Mouse (Mus musculus): ENCODE results near the gene Haao. TPM values are rescaled to one million over a fixed set of nuclear protein-coding genes. Genes with fewer than 3 reads are reported as not detected.

Gene Haao
- polyA plus RNA-seq, 1 experiment: 96.3 TPM

DNA sequence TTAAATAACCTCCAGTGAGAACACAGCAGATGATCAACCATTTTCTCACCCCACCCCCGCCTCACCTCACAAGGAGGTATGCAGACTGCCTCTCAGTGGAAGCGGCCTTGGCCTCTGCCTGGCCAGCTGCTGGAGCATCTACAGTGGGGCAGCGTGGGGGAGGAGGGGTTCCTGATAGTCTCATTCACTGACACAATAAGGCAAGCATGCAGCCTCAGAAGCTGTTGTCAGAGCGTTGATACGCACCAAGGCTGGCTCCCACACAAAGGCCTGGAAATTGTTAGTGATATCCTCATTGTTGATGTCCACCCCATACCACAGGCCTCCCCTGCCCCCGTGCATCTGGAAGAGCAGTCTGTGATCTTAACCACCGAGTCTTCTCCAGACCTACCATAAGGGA lies 4.0 kb downstream of the Haao start:
- Histone ChIP-seq H3K27ac (ENCODE audit: control insufficient read depth, insufficient read depth, low read depth, low read length, poor library complexity) (no peak overlapping the region), H3K4me1 (ENCODE audit: control insufficient read depth, insufficient read depth, low read length) (peaks cover 4% of the 10 kb centered on the region; the same call in 1 of the 2 replicates), H3K4me3 (replicated peaks; ENCODE audit: control insufficient read depth, low read depth, low read length) (no peak overlapping the region)
- WGBS: 88% methylated on average over 7 of the region's 7 CpGs
- no peak for TF ChIP-seq POLR2A (IDR thresholded peaks at IDR 0.05; ENCODE audit: borderline replicate concordance, control insufficient read depth, low read depth, low read length)
- no peak for TF ChIP-seq CTCF (IDR thresholded peaks at IDR 0.05; ENCODE audit: control insufficient read depth, insufficient read depth, low read length)

DNA sequence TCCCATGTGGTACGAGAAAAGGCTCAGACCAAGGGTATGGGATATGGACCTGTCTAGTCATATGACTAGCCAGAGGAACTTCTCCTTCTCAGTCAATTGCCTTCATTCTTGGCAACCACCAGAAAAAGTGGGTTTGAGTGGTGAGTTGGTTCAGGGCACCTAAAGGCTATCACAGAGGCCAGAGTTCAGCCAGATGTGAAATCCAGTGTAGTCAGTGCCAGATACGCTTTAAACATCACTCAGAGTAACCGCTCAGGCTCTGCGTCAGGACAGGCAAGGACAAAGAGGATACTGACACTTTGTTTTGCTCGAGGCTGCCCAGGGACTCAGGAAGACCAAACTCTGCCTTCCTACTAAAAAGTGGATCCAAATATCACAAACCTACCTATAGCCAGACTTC lies 6.8 kb downstream of the Haao start:
- 88% methylated on average over 5 of the region's 5 CpGs for WGBS

DNA sequence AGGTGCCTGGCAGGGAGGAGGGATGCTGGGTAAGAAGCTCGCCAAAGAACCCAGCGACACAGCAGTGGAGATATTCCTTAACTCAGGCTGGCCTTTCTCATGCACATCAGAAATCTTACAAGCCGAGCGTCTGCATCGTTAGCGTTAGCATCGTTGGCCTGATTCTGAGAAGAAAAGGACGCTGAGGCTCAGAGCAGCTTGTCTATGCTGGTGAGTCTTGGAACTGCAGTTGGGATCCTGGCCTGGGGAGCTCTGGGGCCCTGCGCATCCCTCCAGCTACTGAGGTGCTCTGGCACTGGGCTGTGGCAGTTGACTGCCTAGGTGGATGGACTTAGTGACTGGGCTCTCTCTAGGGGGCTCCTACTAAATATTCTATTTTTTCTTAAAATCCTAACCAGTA lies 8.6 kb downstream of the Haao start:
- no peak overlapping the region for H3K4me3 ChIP-seq (replicated peaks; ENCODE audit: control insufficient read depth, low read depth, low read length)
- TF ChIP-seq POLR2A (IDR thresholded peaks at IDR 0.05; ENCODE audit: borderline replicate concordance, control insufficient read depth, low read depth, low read length) (no peak), CTCF (IDR thresholded peaks at IDR 0.05; ENCODE audit: control insufficient read depth, insufficient read depth, low read length) (no peak)
- H3K27ac ChIP-seq (ENCODE audit: control insufficient read depth, insufficient read depth, low read depth, low read length, poor library complexity): no peak overlapping the region
- no peaks in the 10 kb centered on the region for H3K4me1 ChIP-seq (ENCODE audit: control insufficient read depth, insufficient read depth, low read length)
- 80% methylated on average over 9 of the region's 9 CpGs for WGBS

More for the DNA sequence above, 6.8 kb downstream of the Haao start:
- no peak overlapping the region for H3K4me3 ChIP-seq (replicated peaks; ENCODE audit: control insufficient read depth, low read depth, low read length)
- H3K27ac ChIP-seq (ENCODE audit: control insufficient read depth, insufficient read depth, low read depth, low read length, poor library complexity): no peak overlapping the region
- no peak for TF ChIP-seq CTCF (IDR thresholded peaks at IDR 0.05; ENCODE audit: control insufficient read depth, insufficient read depth, low read length)
- TF ChIP-seq POLR2A (IDR thresholded peaks at IDR 0.05; ENCODE audit: borderline replicate concordance, control insufficient read depth, low read depth, low read length): no peak
- peaks cover 4% of the 10 kb centered on the region; the same call in 1 of the 2 replicates for H3K4me1 ChIP-seq (ENCODE audit: control insufficient read depth, insufficient read depth, low read length)

DNA sequence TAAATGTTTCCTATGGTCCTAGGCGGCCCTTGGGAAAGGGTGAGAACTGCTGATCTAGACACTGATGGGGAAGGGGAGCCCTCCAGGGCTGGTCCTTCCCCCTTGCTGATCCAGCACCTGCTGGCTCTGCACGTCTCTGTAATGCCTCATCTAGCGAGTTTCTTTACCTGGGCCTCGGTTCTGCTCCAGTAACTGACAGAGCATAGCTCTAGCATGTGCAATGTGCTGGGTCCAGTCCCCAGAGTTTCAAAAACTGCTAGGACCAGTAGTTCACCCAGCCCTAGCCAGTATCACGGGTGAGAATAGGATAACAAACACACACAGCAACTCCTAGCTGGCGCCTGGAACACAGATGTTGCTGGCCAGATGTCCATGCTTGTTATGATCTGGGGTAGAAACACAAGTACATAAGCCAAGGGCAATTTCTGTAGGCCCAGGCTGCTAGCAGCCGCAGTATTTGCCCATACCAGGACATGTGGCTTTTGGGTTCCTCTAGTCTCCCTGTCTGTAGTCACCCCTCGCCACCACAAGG lies 10.0 kb downstream of the Haao start:
- H3K4me3 ChIP-seq (replicated peaks; ENCODE audit: control insufficient read depth, low read depth, low read length): no peak overlapping the region
- WGBS: 78% methylated on average over 8 of the region's 8 CpGs
- no peaks in the 10 kb centered on the region; the same call in 1 of the 2 replicates for H3K4me1 ChIP-seq (ENCODE audit: control insufficient read depth, insufficient read depth, low read length)
- no peak overlapping the region for H3K27ac ChIP-seq (ENCODE audit: control insufficient read depth, insufficient read depth, low read depth, low read length, poor library complexity)
- TF ChIP-seq POLR2A (IDR thresholded peaks at IDR 0.05; ENCODE audit: borderline replicate concordance, control insufficient read depth, low read depth, low read length): no peak
- TF ChIP-seq CTCF (IDR thresholded peaks at IDR 0.05; ENCODE audit: control insufficient read depth, insufficient read depth, low read length): no peak

DNA sequence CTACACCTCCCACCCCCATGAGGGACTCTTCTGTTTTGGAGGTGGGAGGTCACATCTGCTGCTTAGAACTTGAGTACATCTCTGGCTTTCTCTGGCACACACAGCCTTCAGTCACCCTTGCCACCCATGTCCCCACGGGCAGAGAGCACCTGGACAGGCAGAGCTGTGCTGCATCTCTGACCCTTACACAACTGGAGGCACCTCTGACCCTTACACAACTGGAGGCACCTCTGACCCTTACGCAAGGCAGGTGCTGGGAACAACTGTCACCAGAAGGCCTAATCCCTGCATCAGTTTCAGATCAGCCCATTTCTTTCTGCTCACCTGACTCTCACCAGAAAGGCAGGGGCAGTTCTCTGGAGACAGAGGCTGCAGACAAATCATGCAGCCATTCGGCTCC lies 11.7 kb downstream of the Haao start:
- peaks cover 3% of the 10 kb centered on the region for H3K4me1 ChIP-seq (ENCODE audit: control insufficient read depth, insufficient read depth, low read length)
- WGBS: 71% methylated on average over 3 of the region's 3 CpGs
- TF ChIP-seq POLR2A (IDR thresholded peaks at IDR 0.05; ENCODE audit: borderline replicate concordance, control insufficient read depth, low read depth, low read length): no peak
- TF ChIP-seq CTCF (IDR thresholded peaks at IDR 0.05; ENCODE audit: control insufficient read depth, insufficient read depth, low read length): no peak
- no peak overlapping the region for H3K27ac ChIP-seq (ENCODE audit: control insufficient read depth, insufficient read depth, low read depth, low read length, poor library complexity)
- H3K4me3 ChIP-seq (replicated peaks; ENCODE audit: control insufficient read depth, low read depth, low read length): no peak overlapping the region

DNA sequence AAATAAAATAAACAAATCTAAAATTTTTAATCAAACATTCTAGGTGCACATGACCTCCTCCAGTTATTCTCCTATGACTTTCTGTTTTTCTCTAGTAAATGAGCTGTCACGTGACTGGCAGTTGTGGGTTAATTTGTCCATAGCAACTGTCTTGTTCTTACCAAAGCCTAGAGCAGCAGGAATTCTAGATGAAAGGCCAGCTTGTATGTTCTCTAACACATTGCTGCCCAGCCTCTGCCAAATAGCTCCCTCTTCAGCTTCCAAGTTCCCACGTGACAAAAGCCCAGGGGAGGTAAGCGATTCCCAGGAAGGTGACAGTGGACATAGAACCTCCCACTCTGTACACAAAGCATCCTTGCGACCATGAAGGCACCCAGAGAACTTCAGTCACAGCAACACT lies 13.6 kb downstream of the Haao start:
- Histone ChIP-seq H3K27ac (ENCODE audit: control insufficient read depth, insufficient read depth, low read depth, low read length, poor library complexity) (no peak overlapping the region), H3K4me3 (replicated peaks; ENCODE audit: control insufficient read depth, low read depth, low read length) (no peak overlapping the region), H3K4me1 (ENCODE audit: control insufficient read depth, insufficient read depth, low read length) (peaks cover 10% of the 10 kb centered on the region)
- WGBS: 72% methylated on average over 4 of the region's 4 CpGs
- no peak for TF ChIP-seq POLR2A (IDR thresholded peaks at IDR 0.05; ENCODE audit: borderline replicate concordance, control insufficient read depth, low read depth, low read length)
- TF ChIP-seq CTCF (IDR thresholded peaks at IDR 0.05; ENCODE audit: control insufficient read depth, insufficient read depth, low read length): no peak

DNA sequence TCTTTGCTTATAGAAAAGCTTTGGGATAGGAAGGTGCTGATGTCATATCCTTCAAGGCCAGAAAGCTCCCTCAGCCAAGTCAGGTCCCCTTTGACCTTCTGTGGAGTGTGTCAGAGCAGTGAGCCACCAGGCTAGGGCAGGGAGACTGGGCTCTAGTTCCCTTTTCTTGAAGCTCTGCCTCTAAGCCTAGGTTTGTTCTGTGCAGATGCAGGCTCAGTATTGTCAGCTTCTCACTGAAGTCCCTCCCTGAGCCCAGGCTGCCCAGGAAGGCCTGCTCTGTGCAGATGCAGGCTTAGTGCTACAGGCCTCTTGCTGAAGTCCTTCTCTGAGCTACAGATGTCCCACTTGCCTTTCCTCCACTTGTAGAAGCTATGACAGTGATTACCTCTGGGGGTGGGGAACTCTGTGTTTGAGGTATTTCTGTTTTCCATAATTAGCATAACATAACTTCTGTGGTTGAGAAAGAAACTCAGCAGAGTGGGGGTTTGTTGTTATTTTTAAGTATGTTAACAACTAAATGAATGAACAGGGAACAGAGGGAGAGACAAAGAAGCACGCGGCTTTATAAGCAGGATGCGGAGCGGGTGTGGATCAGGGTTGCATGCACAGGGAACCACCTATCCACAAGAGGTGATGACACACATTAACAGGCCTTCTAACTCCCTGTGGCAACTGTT lies 17.0 kb downstream of the Haao start:
- Histone ChIP-seq H3K4me1 (ENCODE audit: control insufficient read depth, insufficient read depth, low read length) (peaks cover 11% of the 10 kb centered on the region), H3K4me3 (replicated peaks; ENCODE audit: control insufficient read depth, low read depth, low read length) (no peak overlapping the region), H3K27ac (ENCODE audit: control insufficient read depth, insufficient read depth, low read depth, low read length, poor library complexity) (peak overlapping the region; percentile 52)
- TF ChIP-seq CTCF (IDR thresholded peaks at IDR 0.05; ENCODE audit: control insufficient read depth, insufficient read depth, low read length) (no peak), POLR2A (IDR thresholded peaks at IDR 0.05; ENCODE audit: borderline replicate concordance, control insufficient read depth, low read depth, low read length) (no peak)
- 77% methylated on average over 4 of the region's 4 CpGs for WGBS

DNA sequence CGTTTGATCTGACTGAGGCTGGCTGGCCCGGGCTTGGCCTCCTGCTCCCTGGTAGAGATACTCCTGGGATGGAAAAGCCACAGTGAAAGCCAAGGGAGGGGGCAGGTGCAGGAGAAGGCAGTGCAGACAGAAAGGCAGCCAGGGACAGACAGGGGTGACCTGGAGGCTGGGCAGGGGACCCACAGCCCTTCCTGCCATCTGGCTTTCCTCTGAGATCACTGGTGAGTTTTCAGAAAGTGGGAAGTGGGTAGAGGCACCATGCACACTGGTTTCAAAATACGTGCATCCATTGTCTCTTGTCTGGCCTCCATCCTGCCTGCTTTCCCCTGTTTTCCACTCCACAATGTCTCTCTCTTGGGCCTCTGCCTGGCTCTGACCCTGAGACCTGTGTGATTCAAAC lies 18.4 kb downstream of the Haao start:
- Histone ChIP-seq H3K4me3 (replicated peaks; ENCODE audit: control insufficient read depth, low read depth, low read length) (no peak overlapping the region), H3K4me1 (ENCODE audit: control insufficient read depth, insufficient read depth, low read length) (peaks cover 11% of the 10 kb centered on the region), H3K27ac (ENCODE audit: control insufficient read depth, insufficient read depth, low read depth, low read length, poor library complexity) (peak overlapping the region; percentile 16)
- TF ChIP-seq POLR2A (IDR thresholded peaks at IDR 0.05; ENCODE audit: borderline replicate concordance, control insufficient read depth, low read depth, low read length) (no peak), CTCF (IDR thresholded peaks at IDR 0.05; ENCODE audit: control insufficient read depth, insufficient read depth, low read length) (no peak)
- 36% methylated on average over 3 of the region's 3 CpGs for WGBS

Measured in bone marrow, adult 2 months (tissue).